Mouse (Mus musculus): ENCODE results near the gene Ctnna3. TPM values are rescaled to one million over a fixed set of nuclear protein-coding genes. Genes with fewer than 3 reads are reported as not detected.
"Not testable (repeated sequence)": the region's sequence is repeated elsewhere in the genome, so short reads cannot be mapped to it uniquely, and the experiment has no call there.

Gene Ctnna3
- polyA plus RNA-seq, 1 experiment from 2014 or later: 0.55 TPM

DNA sequence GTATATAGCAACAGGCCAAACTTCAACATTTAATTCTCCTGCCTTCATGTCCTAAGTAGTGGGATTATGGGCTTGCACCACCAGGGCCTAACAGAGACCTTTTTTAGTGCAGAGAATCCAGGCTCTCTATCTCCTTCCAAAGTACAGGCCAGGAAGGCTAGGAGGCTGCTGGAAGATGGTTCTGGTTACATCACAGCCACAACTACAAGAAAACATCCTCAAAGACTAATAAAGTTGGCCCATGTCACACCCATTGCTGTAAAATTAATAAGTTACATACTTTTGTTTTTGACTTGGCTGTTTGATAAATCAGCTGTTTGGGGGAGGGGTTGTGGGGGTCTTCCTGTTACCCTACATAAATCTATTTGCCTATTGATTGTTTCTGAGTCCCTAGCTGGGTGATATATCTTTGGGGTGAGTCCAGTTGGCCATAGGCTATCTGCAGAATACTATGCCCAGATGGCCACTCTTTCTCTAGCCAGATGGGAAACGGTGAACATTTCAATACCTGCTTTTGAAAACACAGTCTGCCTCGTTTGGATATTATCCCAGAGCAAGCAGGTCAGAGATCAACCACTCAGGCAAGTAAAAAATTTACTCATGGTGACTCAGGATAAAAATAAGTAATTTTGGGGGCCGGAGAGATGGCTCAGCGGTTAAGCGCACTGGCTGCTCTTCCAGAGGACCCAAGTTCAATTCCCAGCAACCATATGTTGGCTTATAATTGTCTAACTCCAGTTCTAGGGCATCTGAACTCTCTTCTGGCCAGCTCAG, 27.0 kb upstream of the Ctnna3 start:
- ATAC-seq (ENCODE audit: low FRiP score, low TSS enrichment): no peak
- WGBS: 78% methylated on average over 5 of the region's 5 CpGs
- Histone ChIP-seq H3K9ac (ENCODE audit: low read depth, low read length) (no peak overlapping the region), H3K4me3 (ENCODE audit: low read length) (no peak overlapping the region), H3K9me3 (ENCODE audit: control insufficient read depth, low read length) (no peaks in the 10 kb centered on the region), H3K4me1 (ENCODE audit: control insufficient read depth, insufficient read depth, low read length) (no peaks in the 10 kb centered on the region), H3K36me3 (ENCODE audit: control insufficient read depth, insufficient read depth, low read length) (no peaks in the 10 kb centered on the region), H3K27me3 (ENCODE audit: control insufficient read depth, insufficient read depth, low read length) (no peaks in the 10 kb centered on the region), H3K4me2 (replicated peaks; ENCODE audit: low read depth, low read length) (no peak overlapping the region), H3K27ac (ENCODE audit: low read depth, low read length) (no peak overlapping the region)

DNA sequence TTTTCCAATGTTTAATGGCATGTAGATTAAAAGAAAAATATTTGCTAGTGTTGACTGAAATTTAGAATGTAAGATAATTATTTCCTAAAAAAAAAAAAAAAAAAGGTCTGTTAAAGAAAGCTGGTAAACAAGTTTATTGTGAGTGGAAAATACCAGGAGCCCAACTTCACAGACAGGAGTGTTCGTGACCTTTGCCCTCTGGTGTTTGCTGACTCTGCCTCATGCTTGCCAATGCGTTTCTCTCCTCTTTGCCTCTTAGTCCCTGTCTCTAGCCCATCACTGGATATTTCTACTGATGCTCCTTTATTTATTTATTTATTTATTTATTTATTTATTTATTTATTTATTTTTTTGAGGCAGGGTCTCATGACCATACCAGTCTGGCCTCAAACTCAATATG, 26.3 kb upstream of the Ctnna3 start:
- Histone ChIP-seq H3K27ac (ENCODE audit: low read depth, low read length) (no peak overlapping the region), H3K27me3 (ENCODE audit: control insufficient read depth, insufficient read depth, low read length) (no peaks in the 10 kb centered on the region), H3K9me3 (ENCODE audit: control insufficient read depth, low read length) (no peaks in the 10 kb centered on the region), H3K9ac (ENCODE audit: low read depth, low read length) (no peak overlapping the region), H3K4me3 (ENCODE audit: low read length) (no peak overlapping the region), H3K4me1 (ENCODE audit: control insufficient read depth, insufficient read depth, low read length) (no peaks in the 10 kb centered on the region), H3K4me2 (replicated peaks; ENCODE audit: low read depth, low read length) (no peak overlapping the region), H3K36me3 (ENCODE audit: control insufficient read depth, insufficient read depth, low read length) (no peaks in the 10 kb centered on the region)
- ATAC-seq (ENCODE audit: low FRiP score, low TSS enrichment): no peak
- WGBS: 84% methylated on average over 2 of the region's 2 CpGs

DNA sequence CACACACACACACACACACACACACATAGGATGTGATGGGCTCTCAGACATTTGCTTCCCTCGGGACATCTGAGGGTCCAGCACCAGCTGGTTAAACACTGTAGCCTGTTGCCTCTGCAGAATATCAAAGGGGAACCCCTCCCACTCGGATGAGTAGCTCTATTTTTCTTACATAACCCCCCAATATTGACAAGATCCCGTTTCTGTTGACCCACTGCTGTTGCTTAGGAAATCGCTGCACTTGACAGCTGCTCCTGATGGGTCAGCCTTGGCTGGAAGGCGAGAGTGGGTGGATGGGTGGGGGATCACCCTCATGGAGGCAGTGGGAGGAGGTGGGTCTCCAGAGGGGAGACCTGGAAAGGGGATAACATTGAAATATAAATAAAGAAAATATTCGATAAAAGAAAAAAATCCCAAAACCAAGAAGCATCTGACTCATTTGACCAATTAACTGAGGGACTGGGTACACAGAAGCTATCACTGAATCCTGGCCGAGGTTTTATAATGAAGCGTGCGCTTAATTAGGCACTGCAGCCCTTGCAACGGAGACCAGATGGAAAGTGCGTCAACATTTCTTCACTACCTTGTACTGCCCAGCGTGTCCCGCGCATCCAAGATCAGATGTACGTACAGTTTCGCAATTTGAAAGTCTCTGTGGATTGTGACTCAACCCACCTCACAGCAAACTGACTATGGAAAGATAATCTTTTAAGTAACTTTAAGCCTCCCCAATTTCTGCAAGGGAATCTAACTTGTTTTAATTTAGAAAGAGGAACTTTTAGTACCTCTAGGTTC, 19.5 kb upstream of the Ctnna3 start:
- Histone ChIP-seq H3K9ac (ENCODE audit: low read depth, low read length) (no peak overlapping the region), H3K4me3 (ENCODE audit: low read length) (no peak overlapping the region), H3K27ac (ENCODE audit: low read depth, low read length) (no peak overlapping the region), H3K36me3 (ENCODE audit: control insufficient read depth, insufficient read depth, low read length) (no peaks in the 10 kb centered on the region), H3K4me2 (replicated peaks; ENCODE audit: low read depth, low read length) (no peak overlapping the region), H3K27me3 (ENCODE audit: control insufficient read depth, insufficient read depth, low read length) (no peaks in the 10 kb centered on the region), H3K4me1 (ENCODE audit: control insufficient read depth, insufficient read depth, low read length) (no peaks in the 10 kb centered on the region), H3K9me3 (ENCODE audit: control insufficient read depth, low read length) (no peaks in the 10 kb centered on the region)
- WGBS: 68% methylated on average over 16 of the region's 16 CpGs
- no peak for ATAC-seq (ENCODE audit: low FRiP score, low TSS enrichment)

DNA sequence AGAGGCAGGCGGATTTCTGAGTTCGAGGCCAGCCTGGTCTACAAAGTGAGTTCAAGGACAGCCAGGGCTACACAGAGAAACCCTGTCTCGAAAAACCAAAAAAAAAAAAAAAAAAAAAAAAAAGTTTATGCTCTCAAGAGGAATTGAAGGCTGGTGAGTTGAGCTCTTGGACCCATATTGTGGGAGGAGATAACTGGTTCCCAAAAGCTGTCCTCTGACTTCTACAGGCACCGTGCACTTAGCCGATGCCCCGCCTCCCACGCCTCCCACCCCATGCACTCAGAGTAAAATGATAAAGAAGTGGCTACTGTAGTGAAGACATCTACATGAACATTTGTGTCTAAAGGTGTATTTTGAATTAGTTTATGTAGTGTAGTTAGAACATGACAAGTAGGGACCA, 18.2 kb upstream of the Ctnna3 start:
- 95% methylated on average over 4 of the region's 7 CpGs for WGBS
- H3K4me3 ChIP-seq (ENCODE audit: low read length); H3K27me3 ChIP-seq (ENCODE audit: control insufficient read depth, insufficient read depth, low read length); H3K4me1 ChIP-seq (ENCODE audit: control insufficient read depth, insufficient read depth, low read length); ATAC-seq (ENCODE audit: low FRiP score, low TSS enrichment); H3K9ac ChIP-seq (ENCODE audit: low read depth, low read length); H3K27ac ChIP-seq (ENCODE audit: low read depth, low read length); H3K9me3 ChIP-seq (ENCODE audit: control insufficient read depth, low read length); H3K4me2 ChIP-seq (replicated peaks; ENCODE audit: low read depth, low read length); H3K36me3 ChIP-seq (ENCODE audit: control insufficient read depth, insufficient read depth, low read length): not testable (repeated sequence)

DNA sequence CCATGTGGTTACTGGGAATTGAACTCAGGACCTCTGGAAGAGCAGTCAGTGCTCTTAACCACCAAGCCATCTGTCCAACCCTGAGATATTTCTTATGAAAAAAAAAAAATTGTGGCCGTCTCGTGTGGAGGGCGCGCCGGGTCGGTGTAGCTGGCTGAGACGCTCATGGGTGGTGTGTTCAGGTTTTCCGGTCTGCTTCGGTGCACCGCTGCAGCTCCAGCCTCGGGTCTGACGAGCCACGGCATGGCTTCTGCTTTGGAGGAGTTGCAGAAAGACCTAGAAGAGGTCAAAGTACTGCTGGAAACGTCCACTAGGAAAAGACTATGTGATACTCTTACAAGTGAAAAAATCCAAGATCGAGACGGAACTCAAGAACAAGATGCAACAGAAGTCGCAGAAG, 17.1 kb upstream of the Ctnna3 start:
- no peak overlapping the region for H3K27ac ChIP-seq (ENCODE audit: low read depth, low read length)
- 89% methylated on average over 17 of the region's 17 CpGs for WGBS
- no peak overlapping the region for H3K4me2 ChIP-seq (replicated peaks; ENCODE audit: low read depth, low read length)
- H3K9ac ChIP-seq (ENCODE audit: low read depth, low read length): no peak overlapping the region
- H3K9me3 ChIP-seq (ENCODE audit: control insufficient read depth, low read length): no peaks in the 10 kb centered on the region
- no peaks in the 10 kb centered on the region for H3K36me3 ChIP-seq (ENCODE audit: control insufficient read depth, insufficient read depth, low read length)
- no peak for ATAC-seq (ENCODE audit: low FRiP score, low TSS enrichment)
- H3K4me1 ChIP-seq (ENCODE audit: control insufficient read depth, insufficient read depth, low read length): no peaks in the 10 kb centered on the region
- H3K27me3 ChIP-seq (ENCODE audit: control insufficient read depth, insufficient read depth, low read length): no peaks in the 10 kb centered on the region
- H3K4me3 ChIP-seq (ENCODE audit: low read length): no peak overlapping the region

DNA sequence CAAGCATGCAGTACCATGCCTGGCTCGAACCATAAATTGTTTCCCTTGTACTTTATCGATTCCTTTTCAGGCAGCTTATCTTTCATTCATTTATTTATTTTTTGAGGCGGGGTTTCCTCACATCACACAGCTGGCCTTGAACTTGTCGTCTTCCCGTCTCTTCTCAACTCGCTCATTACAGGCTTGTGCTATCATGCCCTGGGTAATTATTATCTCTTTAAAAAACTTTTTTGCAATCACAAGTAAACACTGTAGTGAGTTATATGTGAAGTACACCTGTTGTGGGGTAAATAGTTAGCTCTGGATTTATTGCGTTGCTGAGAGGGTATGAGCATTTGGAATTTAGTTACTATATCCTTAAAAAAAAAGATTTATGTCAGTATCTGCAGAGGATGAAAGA, 14.6 kb upstream of the Ctnna3 start:
- no peak overlapping the region for H3K9ac ChIP-seq (ENCODE audit: low read depth, low read length)
- H3K4me1 ChIP-seq (ENCODE audit: control insufficient read depth, insufficient read depth, low read length): no peaks in the 10 kb centered on the region
- no peak overlapping the region for H3K4me2 ChIP-seq (replicated peaks; ENCODE audit: low read depth, low read length)
- H3K27me3 ChIP-seq (ENCODE audit: control insufficient read depth, insufficient read depth, low read length): no peaks in the 10 kb centered on the region
- no peaks in the 10 kb centered on the region for H3K36me3 ChIP-seq (ENCODE audit: control insufficient read depth, insufficient read depth, low read length)
- WGBS: 76% methylated on average over 7 of the region's 7 CpGs
- no peaks in the 10 kb centered on the region for H3K9me3 ChIP-seq (ENCODE audit: control insufficient read depth, low read length)
- H3K4me3 ChIP-seq (ENCODE audit: low read length): no peak overlapping the region
- ATAC-seq (ENCODE audit: low FRiP score, low TSS enrichment): no peak
- H3K27ac ChIP-seq (ENCODE audit: low read depth, low read length): no peak overlapping the region

DNA sequence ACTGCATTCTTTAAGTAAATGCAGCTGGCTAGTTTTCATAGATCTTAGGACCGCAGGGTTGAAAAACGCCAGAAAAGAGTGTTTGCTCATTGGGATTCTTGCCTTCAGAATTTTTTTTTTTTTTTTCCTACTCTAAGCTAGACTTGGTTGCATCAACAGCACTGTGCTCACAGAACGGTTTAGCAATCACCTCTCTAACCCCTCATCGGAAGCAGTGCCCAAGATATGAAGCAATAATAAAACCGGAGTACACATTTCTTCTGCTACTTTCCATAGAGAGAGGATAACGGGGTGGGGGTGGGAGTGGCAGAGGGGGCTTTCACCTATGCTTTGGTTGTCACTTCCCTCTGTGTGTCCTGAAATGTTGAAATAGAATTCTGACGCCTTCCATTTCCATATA, 14.0 kb upstream of the Ctnna3 start:
- 64% methylated on average over 7 of the region's 7 CpGs for WGBS
- H3K4me2 ChIP-seq (replicated peaks; ENCODE audit: low read depth, low read length): no peak overlapping the region; the same call in 1 of the 2 replicates

DNA sequence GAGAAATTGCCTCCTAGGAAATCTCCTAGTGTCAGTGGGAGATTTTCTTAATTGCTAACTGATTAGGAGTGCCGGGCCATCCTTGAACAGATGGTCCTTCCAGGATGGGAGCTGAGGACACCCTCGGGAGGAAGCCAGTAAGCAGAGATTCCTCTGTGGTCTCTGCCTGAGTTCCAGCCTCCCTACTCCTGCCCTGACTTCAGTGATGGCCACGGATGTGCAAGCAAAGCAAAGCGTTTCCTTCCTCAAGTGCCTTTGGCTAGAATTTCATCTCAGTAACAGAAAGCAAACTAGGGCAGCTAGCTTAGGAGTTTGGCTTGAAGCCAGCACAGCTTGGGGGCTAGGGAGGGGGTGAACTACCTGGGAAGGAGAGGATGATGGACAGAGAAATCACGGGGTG, 12.8 kb upstream of the Ctnna3 start:
- no peak for ATAC-seq (ENCODE audit: low FRiP score, low TSS enrichment)
- H3K4me3 ChIP-seq (ENCODE audit: low read length): no peak overlapping the region
- no peak overlapping the region for H3K9ac ChIP-seq (ENCODE audit: low read depth, low read length)
- H3K4me2 ChIP-seq (replicated peaks; ENCODE audit: low read depth, low read length): no peak overlapping the region
- no peaks in the 10 kb centered on the region for H3K4me1 ChIP-seq (ENCODE audit: control insufficient read depth, insufficient read depth, low read length)
- no peak overlapping the region for H3K27ac ChIP-seq (ENCODE audit: low read depth, low read length)
- no peaks in the 10 kb centered on the region for H3K36me3 ChIP-seq (ENCODE audit: control insufficient read depth, insufficient read depth, low read length)
- WGBS: 49% methylated on average over 5 of the region's 5 CpGs
- no peaks in the 10 kb centered on the region for H3K27me3 ChIP-seq (ENCODE audit: control insufficient read depth, insufficient read depth, low read length)
- no peaks in the 10 kb centered on the region for H3K9me3 ChIP-seq (ENCODE audit: control insufficient read depth, low read length)

More for the DNA sequence above, 14.0 kb upstream of the Ctnna3 start:
- H3K27me3 ChIP-seq (ENCODE audit: control insufficient read depth, insufficient read depth, low read length): no peaks in the 10 kb centered on the region
- H3K36me3 ChIP-seq (ENCODE audit: control insufficient read depth, insufficient read depth, low read length): no peaks in the 10 kb centered on the region
- H3K27ac ChIP-seq (ENCODE audit: low read depth, low read length): no peak overlapping the region
- no peaks in the 10 kb centered on the region for H3K9me3 ChIP-seq (ENCODE audit: control insufficient read depth, low read length)
- H3K9ac ChIP-seq (ENCODE audit: low read depth, low read length): no peak overlapping the region
- H3K4me1 ChIP-seq (ENCODE audit: control insufficient read depth, insufficient read depth, low read length): no peaks in the 10 kb centered on the region
- ATAC-seq (ENCODE audit: low FRiP score, low TSS enrichment): no peak
- H3K4me3 ChIP-seq (ENCODE audit: low read length): no peak overlapping the region
